Mouse (Mus musculus) layer of hippocampus, adult 2 months (tissue): ENCODE measurements around the gene Pnliprp1. TPM values are rescaled to one million over a fixed set of nuclear protein-coding genes. Genes with fewer than 3 reads are reported as not detected.

Source experiments
- DNase-seq, 2 experiments: peaks; one replicate each; pipeline ENCODE4 v3.0.0; 2022; ENCODE audit warnings: low spot score in 2 of 2
- H3K27ac ChIP-seq: fragments of 200-600 bp; 2 replicates; pipeline ENCODE4 v1.8.1; 2022
- H3K4me3 ChIP-seq: fragments of 200-600 bp; 2 replicates; pipeline ENCODE4 v1.8.1; 2022; ENCODE audit warnings: mild to moderate bottlenecking
- CTCF ChIP-seq: fragments of 200-600 bp; conservative IDR thresholded peaks from 2 replicates; pipeline ENCODE4 v1.8.1; 2022; ENCODE audit warnings: antibody characterized with exemption, mild to moderate bottlenecking, moderate library complexity
- long read RNA-seq, 2 experiments: library from polyadenylated mRNA; stranded (forward); transcript quantifications; one replicate each; pipeline ENCODE4 v2.0.0; 2021; ENCODE audit warnings: borderline mapping rate in 2 of 2
- total RNA-seq, 2 experiments: library from RNA; stranded (reverse); gene quantifications; 2 replicates each; pipeline ENCODE4 v1.2.3; 2021

The Pnliprp1 gene
- total RNA-seq: not detected
- long read RNA-seq, experiment 1: 0 reads
- long read RNA-seq, experiment 2: 0 reads

DNA sequence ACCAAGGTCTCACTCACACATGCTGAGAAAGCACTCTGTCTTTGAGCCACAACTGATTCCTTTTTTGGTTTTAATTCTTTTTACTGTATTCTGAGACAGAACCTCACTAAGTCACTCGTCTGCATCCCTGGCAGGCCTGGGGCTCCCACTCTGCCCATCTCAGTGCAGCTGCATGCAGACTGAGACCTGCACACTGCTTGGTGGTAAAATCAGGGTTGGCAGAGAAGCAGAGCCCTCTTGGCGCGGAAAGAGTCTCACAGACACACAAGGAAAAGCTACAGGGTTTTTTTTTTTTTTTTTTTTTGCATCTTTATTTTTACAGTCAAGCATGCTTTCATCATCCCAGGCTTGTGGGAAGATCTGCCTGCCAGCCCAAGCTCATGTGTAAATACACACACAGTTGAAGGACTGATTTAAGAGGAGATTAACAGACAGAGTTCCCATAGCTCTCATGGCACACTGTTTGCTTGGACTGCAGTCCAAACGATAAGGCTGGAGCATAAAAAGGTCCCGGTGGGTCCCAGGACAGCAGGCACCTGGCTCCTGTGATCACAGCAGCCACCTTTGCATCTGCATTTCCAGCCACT, at the start of gene Pnliprp1:
Pnliprp1 (plus strand) TSS at position 443 of the 587 bp plus-strand sequence.
- no peak for DNase-seq
- Histone ChIP-seq H3K4me3 (no peak within 1 kb of the TSS), H3K27ac (no peak within 1 kb of the TSS)
- no peak for TF ChIP-seq CTCF

GRCm38 (mm10) chr19:58688933-58689332, 39.8 kb upstream of the Pnliprp1 start:
- TF ChIP-seq CTCF: no peak
- H3K4me3 ChIP-seq: no peak overlapping the region
- H3K27ac ChIP-seq: no peak overlapping the region
- DNase-seq: no peak

- Histone ChIP-seq H3K4me3 (no peak overlapping the region), H3K27ac (no peak overlapping the region)
- TF ChIP-seq CTCF: no peak
- DNase-seq: no peak
Measured at GRCm38 (mm10) chr19:58695314-58695713, 33.4 kb upstream of the Pnliprp1 start.

- DNase-seq: no peak
- no peak overlapping the region for H3K4me3 ChIP-seq
- H3K27ac ChIP-seq: no peak overlapping the region
- TF ChIP-seq CTCF: no peak
Measured at GRCm38 (mm10) chr19:58696235-58696634, 32.5 kb upstream of the Pnliprp1 start.

DNA sequence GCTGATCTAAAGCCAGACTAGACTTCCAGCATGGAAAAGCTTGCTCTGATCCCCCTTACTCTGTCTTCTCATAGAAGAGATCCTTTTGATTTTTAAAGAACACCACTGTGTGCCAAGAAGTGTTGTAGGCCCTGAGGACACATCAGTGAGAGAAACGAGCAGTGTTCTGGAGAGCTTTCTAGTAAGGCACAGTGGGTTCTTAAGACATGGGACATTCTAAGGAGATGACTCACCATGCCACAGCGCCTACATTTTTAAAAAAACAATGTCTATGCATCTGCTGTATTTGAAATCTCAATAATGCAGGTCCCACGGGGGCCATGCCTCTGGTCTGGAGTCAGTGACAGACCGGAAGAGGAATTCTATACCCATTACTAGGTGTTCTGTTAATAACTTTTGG, 24.1 kb upstream of the Pnliprp1 start:
- no peak for TF ChIP-seq CTCF
- Histone ChIP-seq H3K4me3 (no peak overlapping the region), H3K27ac (no peak overlapping the region)
- no peak for DNase-seq

- Histone ChIP-seq H3K27ac (no peak overlapping the region), H3K4me3 (no peak overlapping the region)
- DNase-seq: no peak
- TF ChIP-seq CTCF: no peak
Measured at GRCm38 (mm10) chr19:58708611-58709010, 20.1 kb upstream of the Pnliprp1 start.

DNA sequence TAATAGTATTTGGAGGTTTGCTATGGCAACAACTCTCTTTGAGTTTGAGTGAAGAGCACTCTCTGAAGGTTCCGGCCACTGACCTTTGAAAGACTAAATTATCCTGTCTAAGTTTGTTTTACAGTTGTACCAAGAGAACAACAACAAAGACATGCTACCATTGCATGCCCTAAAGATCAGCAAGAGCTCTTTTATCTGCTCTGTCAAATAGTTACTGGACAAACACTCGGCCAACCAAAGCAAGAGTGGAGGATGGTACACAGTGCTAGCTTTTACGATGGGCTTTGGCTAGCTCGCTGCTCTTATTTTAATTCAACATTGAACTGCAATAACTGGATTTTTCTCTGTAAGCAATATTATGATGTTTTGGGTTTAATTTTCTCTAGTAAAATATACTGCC, 10.8 kb upstream of the Pnliprp1 start:
- TF ChIP-seq CTCF: no peak
- no peak for DNase-seq
- Histone ChIP-seq H3K4me3 (no peak overlapping the region), H3K27ac (no peak overlapping the region)

- Histone ChIP-seq H3K4me3 (no peak overlapping the region), H3K27ac (no peak overlapping the region)
- no peak for TF ChIP-seq CTCF
- no peak for DNase-seq
Measured at GRCm38 (mm10) chr19:58720439-58720838, 8.2 kb upstream of the Pnliprp1 start.

GRCm38 (mm10) chr19:58726551-58726950, 2.1 kb upstream of the Pnliprp1 start:
- H3K4me3 ChIP-seq: no peak overlapping the region
- no peak for DNase-seq
- no peak overlapping the region for H3K27ac ChIP-seq
- no peak for TF ChIP-seq CTCF

GRCm38 (mm10) chr19:58727756-58728155, 931 bp upstream of the Pnliprp1 start:
- Histone ChIP-seq H3K4me3 (no peak overlapping the region), H3K27ac (no peak overlapping the region)
- no peak for TF ChIP-seq CTCF
- DNase-seq: no peak

DNA sequence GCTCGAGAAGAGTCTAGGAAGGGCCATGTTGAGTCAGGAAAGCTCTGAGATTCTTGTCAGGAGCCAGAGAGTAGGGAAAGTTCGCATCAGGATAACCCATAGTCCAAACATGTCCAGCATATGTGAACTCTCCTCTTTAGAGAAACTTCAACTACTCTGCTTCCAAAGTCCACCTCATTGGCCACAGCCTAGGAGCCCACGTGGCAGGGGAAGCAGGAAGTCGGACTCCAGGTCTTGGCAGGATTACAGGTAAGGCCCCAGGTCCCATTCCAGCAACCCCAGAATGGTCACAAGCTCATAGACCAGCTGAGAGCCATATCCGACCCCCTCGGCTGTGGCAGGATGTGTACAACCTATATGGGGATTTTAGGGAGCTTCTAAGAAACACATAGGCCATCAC, 4.5 kb downstream of the Pnliprp1 start:
- no peak overlapping the region for H3K4me3 ChIP-seq
- no peak for TF ChIP-seq CTCF
- H3K27ac ChIP-seq: no peak overlapping the region
- no peak for DNase-seq

- no peak for DNase-seq
- H3K27ac ChIP-seq: no peak overlapping the region
- TF ChIP-seq CTCF: no peak
- H3K4me3 ChIP-seq: no peak overlapping the region
Measured at GRCm38 (mm10) chr19:58738111-58738510, 9.4 kb downstream of the Pnliprp1 start.

- H3K27ac ChIP-seq: no peak overlapping the region
- H3K4me3 ChIP-seq: no peak overlapping the region
- no peak for TF ChIP-seq CTCF
- no peak for DNase-seq
Measured at GRCm38 (mm10) chr19:58741036-58741435, 12.3 kb downstream of the Pnliprp1 start.

DNA sequence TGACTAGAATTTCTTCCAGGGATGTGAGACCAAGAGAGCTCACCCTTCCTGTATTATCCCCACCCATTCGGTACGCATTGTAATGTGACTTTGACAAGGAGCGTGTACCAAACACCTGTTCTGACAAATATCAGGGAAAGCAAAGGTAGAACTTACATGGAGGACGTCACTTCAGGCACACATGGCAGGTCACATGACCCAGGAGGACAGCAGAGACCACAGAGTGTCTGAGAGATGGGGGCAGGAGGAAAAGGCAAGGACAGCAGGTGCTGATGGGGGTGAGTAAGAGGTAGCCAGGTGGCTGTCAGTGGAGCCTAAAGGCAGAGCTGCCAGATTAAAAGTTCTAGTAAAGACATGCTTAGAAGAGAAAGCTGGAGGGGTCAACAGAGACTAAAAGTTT, 14.0 kb downstream of the Pnliprp1 start:
- no peak for TF ChIP-seq CTCF
- no peak for DNase-seq
- Histone ChIP-seq H3K27ac (no peak overlapping the region), H3K4me3 (no peak overlapping the region)
